Mouse (Mus musculus): ENCODE results near the gene 1700025C18Rik.
A peak's percentile ranks its signal among the peaks of the same experiment; 100 is the strongest.

1700025C18Rik gene

DNA sequence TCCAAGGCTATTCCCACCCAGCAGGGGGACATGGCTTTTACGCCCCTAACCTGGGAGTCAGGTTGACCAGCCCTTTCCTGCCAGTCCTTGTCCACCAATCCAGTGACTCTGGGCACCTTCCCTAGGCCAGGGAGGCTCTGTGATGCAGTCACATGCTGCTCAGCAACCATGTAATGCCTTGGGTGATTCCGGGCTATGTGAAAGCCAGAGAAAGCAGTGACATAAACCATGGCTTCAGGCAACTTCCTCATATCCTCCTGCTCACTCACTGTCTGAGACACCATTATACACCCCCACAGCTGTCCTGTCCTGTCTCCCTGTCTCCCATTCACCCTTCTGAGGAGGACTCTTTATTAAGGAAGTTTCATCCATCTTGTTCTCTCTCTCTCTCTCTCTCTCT is at the start of gene 1700025C18Rik:
Gene 1700025C18Rik (minus strand): TSS at position 101 of the 400 bp plus-strand sequence.
- no peak for DNase-seq (ENCODE audit: low read depth)

DNA sequence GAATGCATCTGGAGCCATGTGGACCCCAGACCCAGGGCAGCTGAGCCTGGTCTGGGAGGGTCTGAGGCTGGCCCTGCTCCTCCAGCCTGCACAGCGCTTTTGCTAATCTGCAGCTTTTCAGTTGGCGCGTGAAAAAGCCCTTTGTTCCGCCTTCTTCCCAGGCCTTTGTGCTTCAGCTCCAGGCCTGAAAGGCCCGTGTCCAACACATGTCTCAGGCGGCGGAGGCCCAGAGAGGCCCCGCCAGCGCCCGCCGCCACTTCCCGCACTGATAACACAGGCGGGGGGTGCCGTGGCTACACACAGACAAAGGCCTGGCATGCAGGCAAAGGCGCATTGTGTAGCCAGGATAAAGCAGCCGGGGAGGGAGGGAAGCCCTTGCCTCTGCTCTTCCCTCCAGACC is 45.5 kb upstream of the 1700025C18Rik start:
- DNase-seq (ENCODE audit: low read depth): no peak

DNA sequence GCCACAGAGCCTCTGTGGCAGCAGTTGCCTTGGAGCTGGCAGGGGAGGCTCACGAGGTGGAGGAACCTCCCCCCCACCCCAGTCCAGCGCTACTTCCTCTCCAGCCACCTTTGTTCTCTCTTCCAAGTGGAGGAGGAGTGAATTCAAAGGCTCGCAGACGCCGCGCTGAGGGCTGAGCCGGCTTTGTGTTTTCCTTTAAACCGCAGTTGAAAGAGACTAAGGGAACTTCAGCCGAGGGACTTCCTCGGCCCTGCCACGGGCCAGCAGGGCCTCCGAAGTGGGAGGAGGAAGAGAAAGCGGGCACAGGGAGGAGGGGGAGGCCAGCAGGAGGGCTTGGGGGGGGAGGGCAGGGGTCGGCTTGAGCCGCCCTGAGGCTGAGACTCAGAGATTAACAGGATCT is 43.0 kb upstream of the 1700025C18Rik start:
- no peak for DNase-seq (ENCODE audit: low read depth)

DNA sequence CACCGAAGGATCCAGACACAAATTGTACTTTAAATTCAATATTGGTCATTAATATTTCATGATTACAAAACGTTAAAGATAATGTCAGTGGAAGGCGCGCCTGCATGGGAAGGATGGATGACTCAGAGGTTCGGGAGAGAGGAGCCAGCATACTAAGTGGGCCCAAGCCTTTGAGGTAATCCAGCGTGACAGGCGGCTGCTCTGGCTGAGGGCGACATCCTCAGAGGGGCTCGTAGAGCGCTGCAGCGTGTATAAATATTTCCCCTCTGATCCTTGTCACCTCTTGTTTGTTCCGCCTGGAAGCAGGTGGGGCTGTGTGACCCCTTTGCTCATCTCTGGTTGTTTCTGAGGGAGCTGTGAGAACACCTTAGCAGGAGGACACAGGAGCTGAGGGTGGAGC is 40.9 kb upstream of the 1700025C18Rik start:
- DNase-seq (ENCODE audit: low read depth): no peak

DNA sequence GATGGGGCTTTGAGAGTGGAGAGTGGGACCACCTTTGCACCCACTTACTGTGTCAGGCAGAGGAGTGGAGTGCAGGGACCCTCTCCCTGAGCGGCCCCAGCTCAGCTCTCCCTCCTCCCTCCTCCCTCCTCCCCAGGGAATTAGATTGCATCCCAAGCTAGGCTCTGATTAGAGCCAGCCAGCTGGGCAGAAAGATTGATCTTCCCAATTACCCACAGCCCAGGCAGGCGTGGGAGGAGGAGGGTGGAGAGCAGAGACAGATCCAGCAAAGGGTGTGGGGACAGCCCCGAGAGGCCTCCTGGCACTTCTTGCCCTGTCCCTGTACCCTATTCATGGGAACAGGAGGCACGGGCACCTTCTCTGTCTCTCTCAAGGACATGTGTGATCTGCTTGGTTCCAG is 38.6 kb upstream of the 1700025C18Rik start:
- no peak for DNase-seq (ENCODE audit: low read depth)

DNA sequence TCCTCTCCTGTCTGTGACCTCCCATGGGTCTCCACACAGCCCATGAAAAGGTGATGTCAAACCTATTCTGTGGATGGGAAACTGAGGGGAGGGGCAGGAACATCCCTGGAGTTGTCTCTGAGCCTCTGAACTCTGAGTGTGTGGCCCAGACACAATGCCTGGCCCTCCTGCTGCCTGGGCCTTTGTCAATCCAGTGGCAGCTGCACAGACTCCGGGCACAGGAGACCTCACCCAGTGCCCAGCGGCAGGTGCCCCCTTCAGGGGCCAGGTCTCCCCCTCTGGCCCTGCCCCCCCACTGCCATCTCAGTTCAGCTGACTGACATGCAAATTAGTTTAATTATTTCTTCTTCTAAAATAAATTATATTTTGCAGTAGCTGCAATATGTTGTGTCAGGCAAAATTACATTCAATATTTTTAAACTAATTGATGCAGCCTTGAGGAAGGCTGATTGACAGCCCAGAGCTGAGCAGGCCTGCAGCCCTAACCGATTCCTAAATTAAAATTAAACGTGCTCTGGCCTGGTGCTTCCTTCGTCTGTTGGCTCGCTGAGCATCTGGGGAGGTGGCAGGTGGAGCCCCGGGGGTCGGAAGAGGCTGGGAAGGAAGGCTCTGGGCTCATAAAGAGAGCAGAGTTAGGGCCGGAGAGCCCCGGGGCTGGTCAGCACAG is 36.5 kb upstream of the 1700025C18Rik start:
- DNase-seq (ENCODE audit: low read depth): no peak

DNA sequence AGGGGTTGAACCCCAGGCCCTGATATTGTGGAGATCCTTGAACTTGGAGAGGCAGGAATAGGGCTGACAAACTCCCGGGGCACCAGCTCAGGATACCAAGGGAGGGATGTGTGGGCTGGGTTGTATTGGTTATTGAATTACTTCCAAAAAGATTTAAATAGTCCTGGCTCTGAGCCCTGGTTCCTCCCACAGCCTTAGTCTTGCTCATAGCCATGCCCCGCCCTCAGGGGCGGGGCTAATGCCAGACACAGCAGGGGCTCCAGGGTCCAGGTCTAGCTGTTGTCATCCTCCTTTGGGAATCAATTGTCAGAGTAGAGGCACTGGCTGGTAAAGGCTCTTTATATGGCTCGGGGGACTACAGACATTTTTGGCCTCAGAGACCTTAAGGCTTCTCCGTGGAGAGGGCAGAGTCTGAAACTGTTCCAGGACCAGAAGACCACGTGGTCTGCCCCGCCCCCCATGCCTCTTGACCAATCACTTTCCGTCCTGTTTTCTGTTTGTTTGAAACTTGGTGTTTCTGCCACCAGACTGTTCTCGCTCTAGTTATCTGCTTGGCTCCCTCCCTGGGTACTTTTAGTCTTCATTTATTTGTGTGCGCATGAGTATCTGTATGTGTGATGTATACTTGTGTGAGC is 30.8 kb upstream of the 1700025C18Rik start:
- no peak for DNase-seq (ENCODE audit: low read depth)

DNA sequence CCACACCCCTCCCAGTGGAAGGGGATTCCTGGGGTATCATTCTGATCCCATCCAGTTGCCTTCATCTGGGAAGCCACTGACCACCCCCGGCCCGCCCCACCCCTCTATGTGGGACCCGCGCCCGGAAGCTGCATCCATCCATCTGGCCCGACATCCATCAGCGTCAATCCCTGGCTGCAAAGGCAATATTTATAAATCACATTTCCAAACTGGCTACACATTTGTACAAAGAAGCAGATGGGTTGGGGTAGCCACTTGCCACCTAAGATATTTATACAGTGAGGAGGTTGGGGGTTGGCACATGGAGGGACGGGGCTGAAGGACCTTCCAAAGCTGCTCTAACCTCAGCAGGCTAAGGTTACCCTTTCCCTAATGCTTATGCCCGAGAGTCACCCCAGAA is 30.2 kb upstream of the 1700025C18Rik start:
- DNase-seq (ENCODE audit: low read depth): no peak

DNA sequence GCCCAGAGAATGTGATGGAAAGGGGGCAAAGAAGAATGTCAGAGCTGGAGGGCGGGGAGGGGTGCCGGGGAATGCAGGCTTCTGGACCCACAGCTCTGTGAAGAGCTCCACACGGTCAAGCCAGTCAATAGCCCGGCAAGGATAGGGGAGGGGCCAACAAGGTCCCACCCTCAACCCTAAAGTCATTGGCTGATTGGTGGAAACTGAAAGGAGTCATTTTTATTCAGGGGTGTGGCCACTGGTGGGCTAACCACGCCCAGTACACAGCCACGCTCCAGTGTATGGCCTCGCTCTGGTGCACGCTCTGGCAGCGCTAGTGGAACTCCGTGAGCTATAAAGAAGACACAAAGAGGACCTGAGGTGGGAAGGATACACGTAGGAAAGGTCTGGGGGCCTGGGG is 23.2 kb upstream of the 1700025C18Rik start:
- peak; percentile 27 for DNase-seq (ENCODE audit: low read depth)

DNA sequence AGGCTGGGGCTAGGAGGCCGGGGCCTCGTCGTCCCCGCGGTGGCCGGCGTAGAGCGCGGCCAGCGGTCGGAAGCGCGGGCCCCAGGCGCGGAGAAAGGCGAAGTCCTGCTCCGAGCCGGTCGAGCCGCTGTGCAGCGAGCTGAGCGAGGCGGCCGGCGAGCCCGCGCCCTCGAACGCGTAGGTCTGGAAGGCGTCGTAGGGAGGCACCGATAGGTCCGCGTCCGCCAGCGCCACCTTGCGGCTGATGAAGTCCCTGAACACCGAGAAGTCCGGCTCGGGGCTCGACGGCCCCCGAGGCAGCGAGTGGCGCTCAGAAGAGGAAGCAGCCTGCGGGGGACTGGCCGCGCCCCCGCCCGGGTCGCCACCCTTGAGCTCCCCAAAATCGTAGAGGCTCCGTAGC is 21.6 kb upstream of the 1700025C18Rik start:
- DNase-seq (ENCODE audit: low read depth): peak; percentile 83

DNA sequence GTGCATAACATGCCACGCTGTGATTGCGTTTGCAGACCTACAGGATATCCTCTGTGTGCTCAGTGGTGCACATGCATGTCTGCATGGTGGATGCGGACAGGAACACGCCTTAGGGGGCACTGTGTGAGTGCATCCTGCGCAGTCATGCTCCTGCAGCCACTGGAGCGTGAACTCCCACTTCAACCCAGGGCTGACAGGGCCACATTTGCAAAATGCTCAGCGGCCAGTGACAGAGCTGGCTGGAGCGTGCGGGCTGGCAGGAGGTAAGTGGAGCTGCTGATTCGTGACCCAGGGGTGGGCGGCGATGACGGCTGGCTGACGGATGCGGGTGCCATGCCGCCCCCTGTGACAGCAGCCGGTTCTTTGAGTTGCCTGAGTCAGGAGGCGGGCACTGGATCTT is 16.0 kb upstream of the 1700025C18Rik start:
- DNase-seq (ENCODE audit: low read depth): no peak

DNA sequence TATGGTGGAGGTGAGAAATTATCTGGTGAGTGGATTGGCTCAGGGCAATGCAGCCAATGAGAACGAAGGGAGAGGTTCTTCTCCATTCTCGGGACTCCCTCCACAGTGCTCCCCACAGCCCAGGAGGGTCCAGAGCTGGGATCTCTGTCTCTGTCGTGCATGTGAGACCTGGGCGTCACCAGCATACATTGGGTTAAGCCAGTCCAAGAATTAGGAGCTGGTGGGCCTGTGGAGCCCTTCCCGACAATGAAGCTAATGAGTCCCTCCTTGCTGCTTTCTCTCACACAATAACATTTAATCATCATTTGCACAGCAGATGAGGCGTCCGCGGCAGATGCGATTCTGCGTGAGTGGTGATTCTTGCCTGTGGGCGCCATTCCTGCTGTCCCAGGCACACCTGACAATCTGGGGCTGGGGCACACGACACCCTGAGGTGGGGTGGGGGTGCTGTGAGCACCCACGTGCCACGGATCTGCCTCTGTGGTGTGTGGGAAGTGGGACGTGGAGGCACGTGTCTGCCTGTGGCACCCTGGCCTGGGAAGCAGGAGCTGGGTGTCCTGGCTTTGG is 15.0 kb upstream of the 1700025C18Rik start:
- no peak for DNase-seq (ENCODE audit: low read depth)

DNA sequence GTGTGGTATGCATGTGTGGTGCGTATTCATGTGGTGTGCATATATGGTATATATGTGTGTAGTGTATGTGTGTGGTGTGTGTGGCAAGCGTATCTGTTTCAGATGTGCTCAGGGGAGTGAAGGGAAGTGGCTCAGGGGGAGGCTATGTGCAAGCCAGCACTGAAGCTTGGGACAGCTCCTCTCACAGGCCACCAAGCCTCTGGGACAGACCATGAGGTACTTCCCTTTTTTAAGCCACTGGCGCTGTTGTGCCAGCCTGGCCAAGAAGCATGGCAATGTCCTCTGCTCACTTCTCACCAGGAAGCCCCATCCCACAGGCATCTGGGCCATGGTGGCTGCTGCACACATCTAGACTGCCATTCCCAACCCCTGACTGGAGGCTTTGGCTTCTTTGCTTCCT is 12.4 kb upstream of the 1700025C18Rik start:
- no peak for DNase-seq (ENCODE audit: low read depth)

DNA sequence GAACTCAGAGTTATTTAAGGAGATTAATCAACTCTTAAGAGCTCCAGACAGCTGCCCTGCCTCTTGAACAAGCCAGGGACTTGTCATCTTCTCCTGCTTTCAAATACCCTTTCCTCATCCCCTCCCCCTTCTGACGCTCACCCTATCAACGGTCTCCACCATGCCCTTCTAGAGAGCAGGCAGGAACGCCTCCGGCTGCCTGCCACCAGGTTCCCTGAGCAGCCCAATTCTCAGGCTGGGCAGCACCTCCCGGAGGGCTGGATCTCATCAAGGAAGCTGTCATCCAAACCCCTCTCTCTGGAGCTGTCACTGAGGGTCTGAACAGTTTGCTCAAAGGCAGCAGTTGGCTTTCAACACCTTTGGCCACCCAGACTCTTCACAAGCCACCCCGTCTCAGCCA is 10.2 kb upstream of the 1700025C18Rik start:
- DNase-seq (ENCODE audit: low read depth): no peak

DNA sequence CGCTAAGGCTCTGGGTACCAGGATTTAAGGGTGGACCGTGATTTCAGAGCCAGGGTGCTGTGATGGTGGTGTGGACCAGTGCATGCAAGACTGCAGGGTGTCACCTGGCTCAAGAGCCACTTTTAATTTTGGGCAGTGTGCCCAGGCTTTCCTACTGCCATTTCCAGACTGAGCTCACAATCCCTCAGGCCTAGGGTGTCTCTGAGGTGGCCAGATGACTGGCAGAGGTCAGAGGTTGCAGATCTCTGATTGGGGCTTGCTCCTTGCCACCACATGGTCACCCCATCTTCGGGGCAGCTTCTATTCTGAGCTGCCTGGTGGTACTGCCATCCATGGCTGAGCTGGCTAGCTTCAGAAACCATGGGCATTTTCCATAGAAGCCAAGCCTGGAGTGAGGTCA is 8.3 kb upstream of the 1700025C18Rik start:
- no peak for DNase-seq (ENCODE audit: low read depth)

DNA sequence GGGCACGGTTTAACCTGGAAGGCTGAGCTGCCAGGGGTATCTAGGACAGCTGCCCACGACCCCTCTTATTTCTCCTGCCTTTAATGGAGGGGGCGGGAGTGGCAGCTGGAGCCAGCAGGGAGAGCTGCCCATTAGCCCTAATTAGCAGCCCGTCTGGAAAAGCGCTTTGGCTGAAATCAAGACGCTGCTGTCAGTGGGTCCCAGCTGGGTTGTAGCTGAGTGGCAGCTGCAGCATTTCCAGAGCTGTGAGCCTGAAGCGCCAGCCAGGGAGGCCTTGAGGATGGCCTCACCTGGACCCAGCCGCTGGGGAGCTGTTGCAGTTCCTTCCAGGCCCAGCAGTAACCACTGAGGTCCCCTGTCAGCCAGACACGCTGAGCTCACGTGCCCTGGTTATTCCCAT is 5.8 kb upstream of the 1700025C18Rik start:
- no peak for DNase-seq (ENCODE audit: low read depth)

DNA sequence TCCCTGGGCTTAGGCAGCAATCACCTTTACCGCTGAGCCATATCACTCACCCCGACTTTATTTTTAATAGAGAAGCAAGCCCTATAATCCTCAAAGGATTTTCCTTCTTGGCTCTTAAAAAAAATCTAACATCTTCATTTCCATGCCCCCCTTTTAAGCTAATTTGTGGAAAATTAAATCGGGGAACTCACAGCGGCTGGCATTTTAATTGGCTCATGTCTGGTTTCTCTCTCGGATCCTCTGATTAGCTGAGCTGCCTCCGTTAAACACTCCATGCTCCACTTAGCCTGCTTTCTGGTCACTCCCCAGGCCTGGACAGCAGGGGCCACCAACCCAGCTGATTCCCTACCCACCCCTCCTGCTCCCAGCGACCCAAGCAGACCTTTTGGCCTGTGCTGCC is 1.8 kb upstream of the 1700025C18Rik start:
- no peak for DNase-seq (ENCODE audit: low read depth)

DNA sequence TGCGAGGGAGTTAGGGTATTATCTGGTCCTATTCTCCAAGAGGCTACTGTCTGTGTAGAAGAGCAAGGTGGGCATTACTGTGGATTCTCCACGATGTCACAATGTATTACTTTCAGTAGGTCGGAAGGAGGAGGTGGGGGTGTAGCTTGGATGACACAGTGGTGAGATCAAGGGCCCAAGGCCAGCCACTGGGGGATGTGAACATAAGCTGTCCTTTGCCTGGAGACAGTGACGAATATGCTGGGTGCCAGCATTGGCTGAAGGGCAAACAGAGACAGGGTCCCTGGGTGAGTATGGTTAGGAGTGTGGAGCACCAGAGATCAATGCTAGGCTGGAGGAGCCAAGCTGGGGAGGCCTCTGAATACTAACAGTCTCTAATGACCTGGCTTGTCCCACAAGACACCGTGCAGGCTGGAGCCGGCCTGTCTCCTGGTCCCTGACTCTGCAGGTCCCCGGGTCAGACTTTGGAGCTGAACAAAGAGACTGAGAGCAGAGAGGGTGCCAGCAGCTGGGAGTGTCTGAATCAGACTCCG is 949 bp upstream of the 1700025C18Rik start:
- no peak for DNase-seq (ENCODE audit: low read depth)

DNA sequence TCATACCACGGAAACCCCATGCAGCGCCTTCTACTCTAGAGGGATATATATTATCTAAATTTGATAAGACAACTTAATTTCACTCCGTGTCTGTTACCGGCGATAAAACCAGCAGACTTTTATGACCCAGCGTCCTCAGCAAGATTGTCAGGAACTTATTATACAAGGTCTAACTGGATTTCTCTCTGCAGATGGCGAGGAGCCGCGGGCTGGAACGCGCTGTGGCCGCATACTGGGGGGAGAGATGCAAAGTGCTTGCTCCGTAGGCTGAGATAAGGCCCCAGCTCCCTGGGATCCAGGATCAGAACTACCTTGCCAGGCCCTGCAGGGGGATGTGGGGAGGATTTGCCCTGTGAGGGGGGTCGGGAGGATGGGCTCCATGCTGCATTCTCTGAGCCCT is 1.1 kb downstream of the 1700025C18Rik start:
- no peak for DNase-seq (ENCODE audit: low read depth)

DNA sequence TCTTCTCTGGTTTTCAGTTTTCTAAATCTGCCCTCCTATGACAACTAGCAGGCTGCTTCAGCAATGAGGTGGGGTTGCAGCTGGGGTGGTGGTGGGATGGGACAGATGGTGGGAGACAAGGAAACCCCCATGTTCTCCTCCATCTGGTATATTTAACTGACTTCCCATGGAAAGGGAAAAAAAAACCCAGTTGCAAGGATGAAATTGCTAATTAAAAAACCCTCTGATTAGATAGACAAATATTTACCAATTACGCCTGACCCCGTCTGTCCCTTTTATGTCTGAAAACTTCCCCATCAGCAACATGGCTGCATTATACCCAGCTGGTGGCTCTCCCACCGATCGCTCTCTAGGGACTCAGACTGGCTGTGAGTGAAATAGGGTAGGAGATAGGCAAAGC is 3.9 kb downstream of the 1700025C18Rik start:
- DNase-seq (ENCODE audit: low read depth): no peak

DNA sequence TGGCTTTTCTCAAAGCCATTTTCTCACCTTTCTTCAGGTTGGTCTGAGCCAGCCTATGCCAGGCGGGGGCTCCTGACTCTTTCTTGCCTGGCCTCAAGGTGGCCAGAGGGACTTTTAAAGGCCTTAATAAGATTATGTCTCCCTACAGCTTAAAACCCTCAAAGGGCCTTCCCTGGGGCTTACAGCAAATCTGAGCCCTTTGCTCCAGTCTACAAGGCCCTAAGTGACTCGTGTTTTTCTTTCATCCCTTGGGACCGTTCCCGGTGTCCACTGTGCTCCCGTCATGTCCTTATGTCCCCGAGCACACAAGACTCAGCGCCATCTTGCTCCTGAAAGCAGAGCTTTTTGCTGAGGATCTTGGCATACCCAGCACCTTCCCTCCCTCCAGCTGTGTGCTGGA is 9.3 kb downstream of the 1700025C18Rik start:
- DNase-seq (ENCODE audit: low read depth): no peak

DNA sequence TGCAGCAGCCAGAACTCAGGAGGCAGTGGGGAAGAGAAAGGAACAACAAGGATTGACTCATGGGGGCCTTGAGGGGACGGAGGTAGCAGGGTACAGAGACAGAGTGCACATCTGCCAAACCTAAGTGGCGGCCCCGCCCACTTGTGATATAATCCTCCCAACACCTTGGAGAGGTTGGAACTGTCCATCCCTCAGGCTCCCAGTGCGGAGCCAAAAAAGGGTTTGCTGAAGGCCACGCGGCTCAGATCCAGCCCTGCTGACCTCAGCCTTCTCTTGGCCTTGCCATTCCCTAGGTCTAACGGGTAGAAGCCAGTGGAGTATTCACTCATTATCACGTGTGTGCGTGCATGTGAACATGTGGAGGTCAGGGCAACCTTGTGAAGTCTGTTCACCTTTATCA is 9.9 kb downstream of the 1700025C18Rik start:
- no peak for DNase-seq (ENCODE audit: low read depth)

DNA sequence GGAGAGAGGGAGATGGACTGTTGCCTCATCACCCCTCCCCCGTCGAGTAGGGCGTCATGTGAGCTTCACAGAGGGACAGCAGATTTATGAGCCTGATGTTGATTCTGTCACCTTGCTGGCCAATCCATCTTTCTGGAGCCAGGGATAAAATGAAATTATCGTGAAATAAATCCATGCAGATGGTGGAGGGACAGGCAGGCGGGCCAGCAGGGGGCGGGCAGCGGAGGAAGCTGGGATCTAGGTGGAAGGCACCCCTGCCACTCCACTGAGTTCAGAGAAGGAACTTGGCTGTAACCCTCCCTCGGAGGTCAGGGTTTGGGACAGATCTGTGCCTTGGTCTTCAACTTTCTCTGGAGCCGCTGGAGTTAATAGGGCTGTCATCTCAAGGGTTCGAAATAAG is 11.9 kb downstream of the 1700025C18Rik start:
- no peak for DNase-seq (ENCODE audit: low read depth)

DNA sequence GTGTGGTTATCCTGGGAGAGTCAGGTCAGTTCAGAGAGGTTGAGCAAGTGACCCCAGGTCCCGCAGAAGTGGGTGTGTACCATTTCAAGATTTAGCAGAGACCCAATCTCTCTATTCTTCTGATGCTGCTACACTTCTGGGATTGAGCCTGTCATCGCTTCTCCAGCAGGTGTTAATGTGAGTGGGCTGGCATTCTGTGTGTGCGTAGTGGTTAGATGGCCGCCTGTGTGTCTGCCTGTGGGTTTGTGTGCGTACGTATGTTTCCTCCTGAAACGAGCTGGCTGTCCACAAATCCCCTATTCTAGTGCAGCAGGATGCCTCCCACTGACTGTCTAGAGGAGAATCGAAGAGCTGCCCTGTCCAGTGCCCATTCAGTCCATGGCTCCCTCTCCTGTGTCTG is 12.5 kb downstream of the 1700025C18Rik start:
- DNase-seq (ENCODE audit: low read depth): no peak

Data from induced T-regulatory cell, adult 2 months (primary cell).